Mouse (Mus musculus): ENCODE results near the gene Nfkbib.

Nfkbib gene

GRCm38 (mm10) chr7:28767462-28767965 is at the start of gene Nfkbib:
TSS of gene Nfkbib (minus strand) at chr7:28767512.
- no peak for DNase-seq (ENCODE audit: low read depth, low spot score)

- DNase-seq (ENCODE audit: low read depth, low spot score): no peak
These were observed 49.6 kb upstream of the Nfkbib start for GRCm38 (mm10) chr7:28816920-28817319.

GRCm38 (mm10) chr7:28816201-28816600 is 48.9 kb upstream of the Nfkbib start:
- no peak for DNase-seq (ENCODE audit: low read depth, low spot score)

GRCm38 (mm10) chr7:28815230-28815629 is 47.9 kb upstream of the Nfkbib start:
- DNase-seq (ENCODE audit: low read depth, low spot score): no peak

- no peak for DNase-seq (ENCODE audit: low read depth, low spot score)
These were observed 47.2 kb upstream of the Nfkbib start for GRCm38 (mm10) chr7:28814306-28815034.

- no peak for DNase-seq (ENCODE audit: low read depth, low spot score)
These were observed 45.6 kb upstream of the Nfkbib start for GRCm38 (mm10) chr7:28812949-28813348.

GRCm38 (mm10) chr7:28812436-28812835 is 45.1 kb upstream of the Nfkbib start:
- no peak for DNase-seq (ENCODE audit: low read depth, low spot score)

- no peak for DNase-seq (ENCODE audit: low read depth, low spot score)
These were observed 44.4 kb upstream of the Nfkbib start for GRCm38 (mm10) chr7:28811640-28812275.

- peak; percentile 85 for DNase-seq (ENCODE audit: low read depth, low spot score)
These were observed 43.9 kb upstream of the Nfkbib start for GRCm38 (mm10) chr7:28811228-28811627.

- peak; percentile 100 for DNase-seq (ENCODE audit: low read depth, low spot score)
These were observed 43.1 kb upstream of the Nfkbib start for GRCm38 (mm10) chr7:28810107-28811066.

GRCm38 (mm10) chr7:28809401-28810089 is 42.2 kb upstream of the Nfkbib start:
- peak; percentile 35 for DNase-seq (ENCODE audit: low read depth, low spot score)

- peak; percentile 82 for DNase-seq (ENCODE audit: low read depth, low spot score)
These were observed 41.7 kb upstream of the Nfkbib start for GRCm38 (mm10) chr7:28808957-28809393.

GRCm38 (mm10) chr7:28808221-28808941 is 41.1 kb upstream of the Nfkbib start, which contains the start of gene Hnrnpl:
TSS of gene Hnrnpl (plus strand) at chr7:28808541.
- peak; percentile 29 for DNase-seq (ENCODE audit: low read depth, low spot score)

GRCm38 (mm10) chr7:28807641-28808220 is 40.4 kb upstream of the Nfkbib start:
- no peak for DNase-seq (ENCODE audit: low read depth, low spot score)

- DNase-seq (ENCODE audit: low read depth, low spot score): no peak
These were observed 39.6 kb upstream of the Nfkbib start for GRCm38 (mm10) chr7:28806869-28807268.

- no peak for DNase-seq (ENCODE audit: low read depth, low spot score)
These were observed 36.4 kb upstream of the Nfkbib start for GRCm38 (mm10) chr7:28803756-28804155.

- peak; percentile 36 for DNase-seq (ENCODE audit: low read depth, low spot score)
These were observed 35.7 kb upstream of the Nfkbib start for GRCm38 (mm10) chr7:28802846-28803588.

- DNase-seq (ENCODE audit: low read depth, low spot score): no peak
These were observed 34.8 kb upstream of the Nfkbib start for GRCm38 (mm10) chr7:28801901-28802670.

GRCm38 (mm10) chr7:28801451-28801850 is 34.1 kb upstream of the Nfkbib start:
- DNase-seq (ENCODE audit: low read depth, low spot score): no peak

Data from telencephalon, adult 2 months (tissue).